Mouse (Mus musculus) lung, adult 18-20 months (tissue): ENCODE data around the gene Olfr1135.

Source experiments
- DNase-seq, 2 experiments: peaks; one replicate each; pipeline ENCODE4 v3.0.0; 2022; ENCODE audit warnings: mixed read lengths in 2 of 2

Gene Olfr1135

DNA sequence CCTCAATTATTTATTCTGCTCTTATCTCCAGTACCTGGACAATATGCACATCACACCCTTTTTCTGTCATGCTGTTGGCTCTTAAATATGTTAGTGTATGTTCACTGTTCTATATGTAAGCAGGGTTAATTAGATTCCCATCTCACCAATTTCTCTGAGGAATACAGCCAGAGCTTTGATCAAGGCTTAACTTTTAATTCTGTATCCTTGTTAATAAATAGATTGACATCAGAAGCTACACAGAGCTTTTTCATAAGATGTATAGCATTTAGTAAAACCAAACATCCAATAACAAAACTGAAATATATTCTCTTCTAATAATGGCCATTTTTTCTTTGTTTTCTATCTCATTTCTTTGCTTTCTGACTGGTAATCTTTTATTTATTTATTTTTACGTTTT is at the start of gene Olfr1135:
Olfr1135 (minus strand) TSS at position 101 of the 400 bp plus-strand sequence.
- no peak for DNase-seq

DNA sequence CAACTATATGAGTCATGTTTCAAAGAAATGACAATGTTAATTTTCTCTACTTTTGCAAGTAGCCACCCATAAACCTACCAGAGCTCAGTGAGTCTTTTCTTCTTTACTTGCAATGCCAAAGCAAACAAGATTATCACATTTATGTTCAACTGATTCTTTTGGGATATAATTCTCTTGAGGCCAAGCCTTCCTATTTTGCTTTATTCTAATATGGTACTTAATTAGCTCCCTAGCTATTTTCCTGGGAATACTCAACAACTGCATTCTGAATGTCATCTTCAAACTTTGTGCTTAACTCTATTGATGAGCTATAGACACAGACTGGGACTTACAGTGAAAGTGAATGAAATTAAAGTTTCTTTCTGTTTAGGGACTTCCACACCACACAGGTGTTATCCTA is 39.6 kb upstream of the Olfr1135 start, which contains the start of gene Olfr1137:
Olfr1137 (minus strand) TSS at position 101 of the 400 bp plus-strand sequence.
- DNase-seq = no peak

- no peak for DNase-seq
Measured at GRCm38 (mm10) chr2:87693847-87694246, 20.4 kb upstream of the Olfr1135 start, which contains the start of gene Olfr1136. TSS of gene Olfr1136 (minus strand) at chr2:87693947.

DNA sequence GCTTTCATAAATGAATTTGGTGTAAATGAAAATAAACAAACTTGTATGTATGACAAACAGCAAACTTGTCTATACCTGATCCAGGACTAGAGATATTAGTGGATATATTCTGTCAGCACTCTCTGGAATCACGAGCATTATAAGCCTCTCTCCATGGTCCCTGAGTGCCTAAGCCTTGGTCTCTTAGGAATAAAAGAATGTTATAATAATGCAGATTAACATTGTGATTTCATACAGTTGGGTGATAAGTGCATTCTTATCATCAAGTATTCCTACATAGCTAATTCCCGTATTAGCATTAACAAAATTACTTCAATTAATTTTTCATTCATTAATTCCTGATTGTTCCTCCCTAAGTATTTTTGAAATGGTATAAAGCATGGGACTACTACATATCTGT is 15.1 kb downstream of the Olfr1135 start, which contains the start of gene Olfr1134:
Olfr1134 (minus strand) TSS at position 101 of the 400 bp plus-strand sequence.
- no peak for DNase-seq

DNA sequence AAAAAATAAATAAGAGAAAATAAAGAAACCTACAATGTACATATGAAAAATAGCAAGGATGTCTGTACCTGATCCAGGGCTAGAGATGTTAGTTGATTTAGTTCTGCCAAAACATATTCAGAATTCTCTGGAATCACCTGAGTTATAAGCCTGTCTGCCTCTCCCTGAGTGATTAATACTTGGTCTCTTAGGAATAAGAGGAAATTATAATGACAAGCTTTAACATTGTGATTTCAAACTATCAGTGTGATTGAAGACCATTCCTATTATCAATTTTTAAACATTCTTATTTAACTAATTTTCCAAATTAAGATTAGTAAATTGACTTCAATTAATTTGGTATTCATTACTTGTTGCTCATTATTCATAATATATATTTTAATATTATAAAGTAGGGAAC is 26.2 kb downstream of the Olfr1135 start, which contains the start of gene Olfr1133:
Olfr1133 (minus strand) TSS at position 101 of the 400 bp plus-strand sequence.
- no peak for DNase-seq

GRCm38 (mm10) chr2:87642441-87642840 is 31.0 kb downstream of the Olfr1135 start:
- DNase-seq = no peak

DNA sequence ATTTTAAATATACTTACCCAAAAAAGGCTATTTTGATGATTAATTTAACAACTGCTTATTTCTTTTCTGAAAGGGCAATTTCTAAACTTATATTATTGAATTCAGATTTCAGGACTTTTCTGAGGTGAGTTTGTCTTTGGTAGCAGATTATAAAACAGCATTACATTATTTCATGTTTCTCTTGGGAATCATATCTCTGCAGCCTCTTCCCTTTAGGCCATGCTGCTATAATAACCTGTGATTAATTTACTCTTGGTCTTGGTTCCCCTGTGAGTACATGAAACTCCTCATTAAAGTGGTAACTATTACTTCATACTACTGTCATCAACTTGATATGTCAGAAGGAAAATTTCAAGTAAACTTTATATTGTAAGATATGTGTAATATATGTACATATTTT is 36.0 kb downstream of the Olfr1135 start, which contains the start of gene Olfr1132:
Olfr1132 (minus strand) TSS at position 101 of the 400 bp plus-strand sequence.
- no peak for DNase-seq

GRCm38 (mm10) chr2:87626804-87627203 is 46.7 kb downstream of the Olfr1135 start, which contains the start of gene Olfr1131:
TSS of gene Olfr1131 (plus strand) at chr2:87627104.
- DNase-seq = no peak
